Mouse (Mus musculus) lung, postnatal 10 days (tissue): Measurements from ENCODE around the gene Apom.

Source experiments
- DNase-seq: peaks from one replicate; pipeline ENCODE4 v3.0.0; 2021

The Apom gene

DNA sequence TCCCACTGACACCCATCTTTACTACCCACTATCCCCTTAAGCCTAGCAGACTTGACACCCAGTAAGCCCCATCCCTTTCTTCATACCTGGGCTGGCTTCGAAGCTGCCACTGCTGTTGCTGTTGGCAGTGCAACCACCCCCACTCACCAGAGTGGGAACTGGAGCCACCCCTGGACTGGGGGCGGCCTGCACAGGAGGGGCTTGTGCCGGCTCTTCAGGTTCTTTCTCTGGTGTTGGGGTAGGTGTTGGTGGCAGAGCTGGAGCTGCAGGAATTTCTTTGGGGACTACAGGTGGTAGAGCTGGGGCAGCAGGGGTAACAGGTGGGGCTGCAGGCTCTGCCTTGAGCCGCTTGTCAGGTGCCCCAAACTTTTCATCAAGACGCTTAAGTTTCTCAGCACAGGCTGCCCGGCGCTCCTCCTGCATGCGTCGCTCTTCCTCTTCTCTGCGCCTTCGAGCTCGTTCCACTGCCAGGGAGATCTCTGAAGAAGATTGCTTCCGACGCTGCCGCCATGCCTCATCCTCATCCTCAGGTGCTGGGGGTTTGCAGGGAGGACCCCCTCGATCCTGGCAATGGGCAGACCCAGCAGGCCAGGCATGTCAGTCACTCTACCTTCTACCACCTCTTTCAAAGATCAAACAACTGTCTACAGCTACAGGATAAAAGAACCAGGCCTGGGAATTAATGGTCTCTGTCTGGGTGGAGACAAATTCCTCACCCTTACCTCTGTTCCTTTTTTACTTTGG lies 27.2 kb upstream of the Apom start:
- no peak for DNase-seq

GRCm38 (mm10) chr17:35157661-35158175 lies 25.9 kb upstream of the Apom start:
- DNase-seq = no peak

DNA sequence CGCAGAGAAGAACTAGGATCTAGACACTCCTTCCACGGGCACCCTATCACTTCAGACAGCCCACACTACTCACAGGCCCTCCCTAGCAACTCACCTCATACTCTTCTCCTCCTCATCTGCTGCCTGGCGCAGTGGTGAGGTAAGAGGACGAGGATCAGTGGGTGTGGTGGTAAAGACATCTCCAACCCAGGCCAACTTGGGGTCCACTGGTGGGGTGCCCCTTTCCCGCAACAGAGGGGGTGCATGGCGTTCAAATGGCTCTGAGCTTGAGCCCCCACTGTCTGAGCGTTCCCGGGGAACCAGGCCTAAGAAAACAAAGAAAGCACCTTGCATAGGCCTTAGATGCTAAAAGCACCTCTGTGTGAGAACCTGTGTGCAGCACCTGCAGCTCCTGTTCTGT lies 25.4 kb upstream of the Apom start:
- DNase-seq = no peak

DNA sequence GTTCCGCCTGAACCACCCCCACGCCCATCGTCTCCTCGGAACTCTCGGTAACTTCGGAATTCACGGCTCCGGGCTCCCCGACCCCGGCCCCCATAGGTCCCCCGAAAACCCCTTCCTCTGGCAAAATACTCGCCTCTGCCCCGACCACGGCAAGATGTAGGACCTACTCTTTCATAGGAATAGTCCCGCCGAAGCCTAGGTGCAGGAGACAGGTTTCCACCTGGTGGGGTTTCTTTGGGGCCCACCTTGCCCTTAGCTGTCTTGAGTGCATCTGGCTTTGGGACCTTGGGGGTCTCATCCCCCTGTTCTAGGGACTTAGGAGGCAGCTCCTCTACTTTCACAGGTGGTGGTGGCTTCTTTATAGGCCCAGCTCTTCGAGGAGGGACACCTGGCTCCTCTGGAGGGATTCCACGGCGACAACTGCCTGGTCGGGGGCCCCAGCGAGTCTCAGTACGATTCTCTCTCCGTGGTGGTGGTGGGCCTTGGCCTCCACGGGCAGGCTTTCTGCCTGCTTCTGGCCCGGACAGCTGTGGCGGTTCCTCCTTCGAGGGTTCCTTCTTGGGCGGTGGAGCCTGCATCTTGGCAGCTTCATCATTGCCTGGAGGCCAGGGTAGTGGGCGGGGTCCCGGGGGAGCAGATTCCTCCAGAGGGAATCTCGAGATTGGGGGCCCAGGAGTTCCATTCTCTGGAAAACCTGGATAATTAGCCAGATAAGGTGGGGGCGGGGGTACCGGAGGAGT lies 24.8 kb upstream of the Apom start:
- no peak for DNase-seq

GRCm38 (mm10) chr17:35155451-35155850 lies 23.6 kb upstream of the Apom start:
- DNase-seq = no peak

GRCm38 (mm10) chr17:35154616-35155015 lies 22.8 kb upstream of the Apom start:
- no peak for DNase-seq

GRCm38 (mm10) chr17:35153931-35154330 lies 22.1 kb upstream of the Apom start:
- no peak for DNase-seq

DNA sequence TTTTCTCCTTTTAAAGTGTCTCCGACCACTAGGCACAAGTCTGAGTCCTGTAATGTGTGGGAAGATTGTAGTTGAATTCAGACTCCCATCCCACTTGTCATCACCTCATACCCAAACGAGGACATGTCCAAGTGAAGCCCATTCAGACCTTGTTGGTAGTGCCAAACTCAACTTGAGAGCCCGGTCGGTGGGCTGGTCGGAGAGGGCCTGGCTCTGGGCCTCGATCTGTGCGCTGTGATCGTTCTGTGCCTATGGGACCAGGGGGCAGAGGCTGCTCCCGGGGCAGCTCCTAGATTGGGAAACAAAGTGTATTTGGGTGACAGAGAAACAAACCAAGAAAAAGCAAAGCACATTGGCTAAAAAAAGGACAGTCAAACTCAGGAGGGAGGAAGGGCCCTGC lies 21.2 kb upstream of the Apom start:
- DNase-seq = no peak

DNA sequence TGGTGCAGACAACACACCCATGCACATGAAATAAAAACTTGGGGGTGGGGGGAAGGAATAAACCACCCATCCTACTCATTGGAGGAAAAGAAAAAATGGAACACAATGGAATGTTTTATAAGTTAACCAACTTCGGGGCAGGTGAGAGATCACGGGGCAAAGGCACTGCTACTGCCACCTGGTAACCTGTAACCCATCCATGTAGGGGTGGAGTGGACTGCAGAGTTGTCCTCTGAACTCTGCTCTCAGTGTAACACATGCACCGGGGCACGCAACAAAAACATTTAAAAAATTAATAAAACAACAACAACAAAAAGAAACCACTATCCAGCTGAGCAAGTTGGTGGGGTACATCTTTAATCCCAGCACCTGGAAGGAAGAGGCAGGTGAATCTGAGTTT lies 20.3 kb upstream of the Apom start:
- DNase-seq = no peak

DNA sequence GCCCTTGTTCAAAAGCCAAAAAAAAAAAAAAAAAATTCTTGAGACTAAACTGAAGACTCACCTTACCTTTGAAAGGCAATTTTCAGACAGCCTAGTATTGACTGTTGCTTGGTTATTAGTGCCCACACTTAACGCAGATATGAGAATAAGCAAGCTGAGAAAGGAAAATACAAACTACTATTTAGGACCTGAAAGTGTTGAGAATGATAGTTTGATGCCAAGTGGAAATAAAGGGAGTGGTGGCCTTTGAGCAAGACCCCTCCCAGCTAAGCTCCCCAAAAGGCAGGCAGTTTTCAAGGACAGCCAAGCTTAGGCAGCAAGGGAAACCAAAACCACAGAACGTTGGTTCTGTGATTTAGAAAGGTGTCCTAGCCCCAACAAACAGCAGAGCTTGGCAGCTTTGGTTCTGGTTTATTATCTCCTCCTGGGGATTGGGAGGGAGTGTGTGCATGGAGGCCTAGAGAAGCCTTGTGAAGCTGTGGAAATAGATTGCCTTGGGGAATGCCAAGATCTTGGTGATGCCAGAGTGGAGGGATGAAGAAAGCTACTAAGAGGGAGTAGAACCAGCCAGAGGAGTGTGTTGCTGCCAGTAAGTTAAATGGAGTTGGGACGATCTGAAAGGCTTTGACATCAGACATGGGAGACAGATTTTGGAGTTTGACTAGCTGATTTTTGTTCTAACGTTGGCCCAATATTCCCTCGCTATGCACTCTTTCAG lies 16.2 kb upstream of the Apom start:
- no peak for DNase-seq

DNA sequence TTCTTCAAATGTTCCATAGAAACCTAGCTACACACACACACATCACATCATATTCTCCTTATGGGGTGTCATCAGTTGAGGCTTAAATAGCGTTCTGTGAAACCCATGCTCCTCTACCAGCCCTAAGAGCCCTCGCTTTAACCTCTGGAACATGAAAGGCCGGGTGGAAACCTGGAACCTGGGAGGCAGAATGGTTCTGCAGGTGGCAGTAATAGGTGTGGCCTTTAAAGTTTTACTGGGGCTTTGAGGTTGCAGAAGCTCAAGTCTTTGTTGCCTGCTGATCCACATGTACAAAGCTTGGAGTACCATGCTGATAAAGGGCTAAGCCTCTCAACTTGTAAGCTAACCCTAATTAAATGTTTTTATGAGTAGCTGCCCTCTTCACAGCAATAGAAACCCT lies 15.5 kb upstream of the Apom start:
- DNase-seq = no peak

DNA sequence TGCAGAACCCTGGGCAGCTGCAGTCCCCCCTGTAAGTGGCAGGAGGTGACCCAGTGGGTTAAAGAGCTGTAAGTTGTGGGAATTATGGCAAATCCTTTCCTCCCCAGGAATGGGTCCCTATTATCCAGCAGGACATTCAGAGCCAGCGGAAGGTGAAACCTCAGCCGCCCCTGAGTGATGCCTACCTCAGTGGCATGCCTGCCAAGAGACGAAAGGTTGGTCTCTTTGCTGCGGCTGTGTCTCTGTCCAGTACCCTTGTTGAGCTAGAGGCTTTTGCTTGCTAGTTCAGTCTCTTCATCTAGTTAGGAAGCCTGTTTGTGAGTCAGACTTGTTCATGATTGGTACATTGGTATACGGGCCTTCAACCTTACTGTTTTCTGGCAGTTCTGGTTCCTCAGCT lies 14.3 kb upstream of the Apom start:
- DNase-seq = no peak

GRCm38 (mm10) chr17:35141971-35142370 lies 10.1 kb upstream of the Apom start:
- no peak for DNase-seq

- DNase-seq = no peak
Measured at GRCm38 (mm10) chr17:35140490-35140996, 8.7 kb upstream of the Apom start.

DNA sequence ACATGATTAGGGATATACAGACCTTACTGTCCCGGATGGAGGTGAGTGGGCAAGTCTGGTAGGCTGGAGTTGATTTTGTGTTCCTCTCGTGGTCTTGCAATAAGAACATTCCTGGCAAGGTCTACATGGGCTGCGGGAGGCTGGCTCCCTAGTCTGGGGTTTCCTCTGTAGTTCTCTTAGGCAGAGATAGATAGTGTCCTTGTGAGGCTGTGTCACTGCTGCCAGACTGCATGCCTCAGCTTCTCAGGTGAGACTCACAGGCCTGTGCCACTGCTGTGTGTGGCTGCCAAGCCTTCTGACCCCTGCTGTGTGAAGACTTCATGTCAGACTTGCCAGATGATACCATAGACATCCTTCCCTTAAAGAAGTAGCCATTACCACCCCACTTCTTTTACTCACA lies 7.4 kb upstream of the Apom start:
- DNase-seq = no peak

DNA sequence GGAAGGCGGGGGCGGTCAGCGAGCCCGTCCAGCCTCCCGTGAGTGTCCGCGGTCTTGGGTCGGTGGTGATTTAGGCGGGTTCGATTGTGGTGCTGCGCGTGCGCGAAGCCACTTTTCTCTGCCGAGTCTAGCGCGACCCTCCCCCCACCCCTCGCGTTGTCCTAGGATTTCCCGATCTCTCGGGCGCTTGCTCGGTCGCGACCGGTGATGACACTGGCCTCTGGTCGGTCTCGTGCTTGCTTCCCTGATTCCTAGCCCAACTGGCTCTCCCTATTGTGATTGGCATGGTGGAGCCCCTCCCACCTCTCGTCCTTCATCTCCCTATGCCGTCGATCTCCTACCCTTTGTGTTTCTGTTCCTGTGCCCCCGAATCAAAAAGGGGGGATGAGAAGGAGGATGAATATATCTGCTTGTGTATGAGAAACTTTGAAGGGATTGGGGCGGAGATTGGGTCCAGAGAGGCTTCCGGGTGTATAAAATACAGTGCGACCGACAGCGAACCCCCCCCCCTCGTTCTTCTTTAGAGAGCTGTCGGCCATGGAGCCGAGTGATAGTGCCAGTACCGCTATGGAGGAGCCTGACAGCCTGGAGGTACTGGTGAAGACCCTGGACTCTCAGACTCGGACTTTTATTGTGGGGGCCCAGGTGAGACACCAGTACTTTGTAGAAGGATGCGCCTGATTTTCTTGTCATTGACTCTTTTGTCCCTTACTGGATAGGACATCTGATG lies 3.9 kb upstream of the Apom start:
- DNase-seq = no peak

DNA sequence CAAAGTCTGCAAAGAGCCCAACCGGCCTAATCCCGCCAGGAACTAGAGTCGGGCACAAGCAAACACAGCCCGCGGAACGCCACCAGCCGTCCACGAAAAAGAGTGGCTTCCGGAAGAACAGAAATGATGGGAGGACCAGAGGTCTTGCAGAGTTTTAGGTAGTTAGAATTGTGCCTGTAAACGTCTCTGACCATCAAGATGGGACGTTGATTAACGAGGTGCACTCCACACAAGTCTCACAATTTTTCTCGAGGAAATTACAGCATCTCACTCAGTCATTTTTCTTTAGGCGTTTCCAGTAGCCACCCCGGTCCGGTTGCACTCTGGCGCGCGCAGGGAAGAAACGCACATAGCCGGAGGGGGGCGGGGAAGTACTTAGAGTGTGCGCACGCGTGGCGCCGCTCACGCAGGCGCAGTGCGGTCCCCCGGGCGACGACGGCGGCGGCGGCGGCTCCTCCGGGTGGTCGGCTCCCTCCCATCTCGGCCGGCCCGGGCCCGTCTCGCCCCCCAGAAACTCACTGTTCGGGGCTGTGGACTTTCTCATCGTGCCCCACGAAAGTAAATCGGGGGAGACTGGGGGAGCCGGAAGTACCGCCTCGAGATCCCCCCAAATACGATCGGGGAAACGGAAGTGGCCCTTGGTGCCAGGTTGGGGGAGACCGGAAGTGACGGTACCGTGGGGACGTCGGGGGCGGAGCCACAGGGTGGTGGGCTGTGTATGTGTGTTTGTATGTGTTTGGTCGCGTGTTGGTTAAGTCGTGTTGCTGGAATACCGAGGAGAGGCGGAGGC lies 3.1 kb upstream of the Apom start, which contains the start of gene Bag6:
Gene Bag6 (plus strand): TSS at position 378 of the 790 bp plus-strand sequence.
- peak; percentile 96 for DNase-seq

DNA sequence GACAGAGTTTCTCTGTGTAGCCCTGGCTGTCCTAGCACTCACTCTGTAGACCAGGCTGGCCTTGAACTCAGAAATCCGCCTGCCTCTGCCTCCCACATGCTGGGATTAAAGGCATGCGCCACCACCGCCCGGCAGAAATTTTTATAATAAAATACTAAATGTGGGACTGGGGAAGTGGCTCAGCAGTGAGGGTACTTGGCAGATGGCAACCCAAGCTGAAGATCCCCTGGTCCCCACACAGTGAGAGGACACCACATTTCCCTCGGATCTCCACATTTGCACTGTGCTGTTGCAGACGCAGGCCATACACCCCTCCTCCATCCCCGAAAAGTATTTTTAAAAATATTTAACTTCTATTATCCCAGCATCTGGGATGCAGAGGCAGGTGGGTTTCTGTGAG lies 1.7 kb upstream of the Apom start:
- DNase-seq = no peak

- DNase-seq = no peak
Measured at GRCm38 (mm10) chr17:35132174-35132560, 317 bp upstream of the Apom start.

- DNase-seq = no peak
Measured at GRCm38 (mm10) chr17:35131038-35131437, 812 bp downstream of the Apom start.

GRCm38 (mm10) chr17:35128996-35129395 lies 2.9 kb downstream of the Apom start:
- no peak for DNase-seq

DNA sequence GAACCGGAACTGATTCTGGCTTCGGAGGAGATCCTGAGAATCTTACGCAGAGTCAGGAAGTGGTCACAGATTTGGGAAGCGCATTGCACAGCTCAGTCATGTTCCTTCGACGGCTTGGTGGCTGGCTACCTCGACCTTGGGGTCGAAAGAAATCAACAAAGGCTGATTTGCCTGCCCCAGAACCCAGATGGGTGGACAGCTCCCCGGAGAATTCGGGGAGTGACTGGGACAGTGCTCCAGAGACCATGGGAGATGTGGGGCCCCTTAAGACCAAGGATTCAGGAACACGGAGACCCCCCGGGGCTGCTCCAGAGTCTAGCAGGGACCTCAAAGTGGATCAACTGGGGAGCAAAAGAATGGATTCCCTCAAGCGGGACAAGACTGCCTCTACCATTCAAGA lies 4.8 kb downstream of the Apom start:
- DNase-seq = no peak
